Mouse (Mus musculus): ENCODE data around the gene Taok1.
"Not testable (repeated sequence)": the region's sequence is repeated elsewhere in the genome, so short reads cannot be mapped to it uniquely, and the experiment has no call there.

Taok1 gene

GRCm38 (mm10) chr11:77607538-77608455 is at the start of gene Taok1:
TSS of gene Taok1 (minus strand) at chr11:77607815.
- peak; percentile 98 for DNase-seq

GRCm38 (mm10) chr11:77653406-77654190 is 46.0 kb upstream of the Taok1 start:
- DNase-seq, result not testable (repeated sequence)

- DNase-seq, result no peak
Observed at GRCm38 (mm10) chr11:77652484-77652883, 44.9 kb upstream of the Taok1 start.

GRCm38 (mm10) chr11:77648878-77649277 is 41.3 kb upstream of the Taok1 start:
- no peak for DNase-seq

- DNase-seq, result no peak
Observed at GRCm38 (mm10) chr11:77645481-77645880, 37.9 kb upstream of the Taok1 start.

- DNase-seq, result no peak
Observed at GRCm38 (mm10) chr11:77641390-77641789, 33.8 kb upstream of the Taok1 start.

- DNase-seq, result peak; percentile 55 to 86
Observed at GRCm38 (mm10) chr11:77630257-77630670, 22.6 kb upstream of the Taok1 start.

- no peak for DNase-seq
Observed at GRCm38 (mm10) chr11:77629476-77629875, 21.9 kb upstream of the Taok1 start.

GRCm38 (mm10) chr11:77626596-77627535 is 19.3 kb upstream of the Taok1 start:
- DNase-seq, result no peak

- DNase-seq, result peak; percentile 35 to 45
Observed at GRCm38 (mm10) chr11:77625061-77625855, 17.6 kb upstream of the Taok1 start.

- DNase-seq, result peak; percentile 31 to 42
Observed at GRCm38 (mm10) chr11:77624441-77625060, 16.9 kb upstream of the Taok1 start.

GRCm38 (mm10) chr11:77624002-77624401 is 16.4 kb upstream of the Taok1 start:
- no peak for DNase-seq

GRCm38 (mm10) chr11:77621902-77622535 is 14.4 kb upstream of the Taok1 start:
- DNase-seq, result no peak

- no peak for DNase-seq
Observed at GRCm38 (mm10) chr11:77615084-77615624, 7.5 kb upstream of the Taok1 start.

- peak; percentile 59 to 61 for DNase-seq
Observed at GRCm38 (mm10) chr11:77606835-77607537, 629 bp downstream of the Taok1 start.

- no peak for DNase-seq
Observed at GRCm38 (mm10) chr11:77606469-77606834, 1.2 kb downstream of the Taok1 start.

- DNase-seq, result no peak
Observed at GRCm38 (mm10) chr11:77597266-77597665, 10.3 kb downstream of the Taok1 start.

- no peak for DNase-seq
Observed at GRCm38 (mm10) chr11:77591388-77591787, 16.2 kb downstream of the Taok1 start.

GRCm38 (mm10) chr11:77590801-77591200 is 16.8 kb downstream of the Taok1 start:
- no peak for DNase-seq

GRCm38 (mm10) chr11:77585201-77585600 is 22.4 kb downstream of the Taok1 start:
- no peak for DNase-seq
